8 mouse cellular contexts compared by ENCODE assay signal in genomic region chr6:90368976-90369724, GRCm38 (mm10). TPM values are rescaled to one million over a fixed set of nuclear protein-coding genes. Genes with fewer than 3 reads are reported as not detected.
DNase-seq lines count a peak whose midpoint lies in the region; ATAC-seq lines count a peak whose summit lies in the region.

TSS of gene Zxdc (plus strand) at chr6:90369492.

- no peaks in the 10 kb centered on the region for H3K9me3 ChIP-seq in hindbrain, embryonic 11.5 days (ENCODE audit: control insufficient read depth, low read length)

- H3K36me3 ChIP-seq in hindbrain, embryonic 11.5 days (ENCODE audit: control insufficient read depth, insufficient read depth, low read length), result peaks cover 5% of the 10 kb centered on the region; the same call in 1 of the 2 replicates

- H3K4me2 ChIP-seq in hindbrain, embryonic 11.5 days (replicated peaks; ENCODE audit: low read depth, low read length), result peak within 1 kb of the TSS; percentile 96

- H3K4me1 ChIP-seq in hindbrain, embryonic 11.5 days (replicated peaks; ENCODE audit: control insufficient read depth, insufficient read depth, low read length), result peaks cover 6% of the 10 kb centered on the region; the same call in 1 of the 2 replicates

- peak; percentile 97 for ATAC-seq in hindbrain, embryonic 11.5 days (ENCODE audit: low FRiP score)

- DNase-seq in Muller cell, postnatal 12 days (ENCODE audit: inconsistent ontology term), result peak; percentile 99
- DNase-seq in cerebellum, adult 9-11 months, result peak; percentile 99
- DNase-seq in frontal cortex, adult 2 months (ENCODE audit: extremely low spot score in 1 of 2, low spot score in 1 of 2), result peak; percentile 98 to 100
- peak; percentile 99 for DNase-seq in hindbrain, embryonic 11.5 days (ENCODE audit: low spot score)
- peak; percentile 99 to 100 for DNase-seq in layer of hippocampus, postnatal 10 days (ENCODE audit: low spot score in 2 of 2)
- DNase-seq in lung, postnatal 10 days, result peak; percentile 100
- peak; percentile 100 for DNase-seq in ovary, postnatal 36 days (ENCODE audit: low spot score)
- DNase-seq in thymus, postnatal 25 days, result peak; percentile 99

- peak within 1 kb of the TSS; percentile 73 for H3K27ac ChIP-seq in hindbrain, embryonic 11.5 days (ENCODE audit: low read depth, low read length)

- 6% methylated on average over 38 of the region's 41 CpGs for whole genome bisulfite sequencing in hindbrain, embryonic 11.5 days

- H3K9ac ChIP-seq in hindbrain, embryonic 11.5 days (ENCODE audit: low read depth, low read length), result peak within 1 kb of the TSS; percentile 85

- H3K4me3 ChIP-seq in hindbrain, embryonic 11.5 days (ENCODE audit: low read depth, low read length), result peak within 1 kb of the TSS; percentile 96

- H3K27me3 ChIP-seq in hindbrain, embryonic 11.5 days (ENCODE audit: control insufficient read depth, insufficient read depth, low read length), result no peaks in the 10 kb centered on the region

RNA-seq across cellular contexts. Expression of gene Zxdc, which starts in this region (rescaled TPM):
- polyA plus RNA-seq in frontal cortex, adult 2 months (2012; rRNA removed), result 16.7 and 18.3 TPM in 2 replicates
- 10.4 and 11.5 TPM in 2 replicates for polyA plus RNA-seq in hindbrain, embryonic 11.5 days (2014; fragmentation: Nextera tagmentation; extraction: Ambion mirVana)
- 10 to 100 TPM; 25.5 to 26.4 TPM for total RNA-seq in layer of hippocampus, postnatal 10 days (2021)

Comparison
In these comparisons a context has a peak if more than half of its experiments do, and no peak if none do; other contexts are left out.
1. Peak in every context shown above with its lines: DNase-seq, ATAC-seq, H3K4me3 ChIP-seq and H3K27ac ChIP-seq.